Mouse (Mus musculus) gastrocnemius, adult 8-10 months (tissue): ENCODE results near the gene Pfdn6. TPM values are rescaled to one million over a fixed set of nuclear protein-coding genes. Genes with fewer than 3 reads are reported as not detected.

ENCODE experiments used
- DNase-seq, 2 experiments: peaks; one replicate each; pipeline ENCODE4 v3.0.0; 2022; ENCODE audit warnings: low spot score in 2 of 2
- total RNA-seq, 4 experiments: library from RNA; stranded (reverse); gene quantifications; 2 replicates each; pipeline ENCODE4 v1.2.4; 2022

Pfdn6 gene
- total RNA-seq, result 10 to 100 TPM; 56.4 to 69.1 (median 64.0) TPM

DNA sequence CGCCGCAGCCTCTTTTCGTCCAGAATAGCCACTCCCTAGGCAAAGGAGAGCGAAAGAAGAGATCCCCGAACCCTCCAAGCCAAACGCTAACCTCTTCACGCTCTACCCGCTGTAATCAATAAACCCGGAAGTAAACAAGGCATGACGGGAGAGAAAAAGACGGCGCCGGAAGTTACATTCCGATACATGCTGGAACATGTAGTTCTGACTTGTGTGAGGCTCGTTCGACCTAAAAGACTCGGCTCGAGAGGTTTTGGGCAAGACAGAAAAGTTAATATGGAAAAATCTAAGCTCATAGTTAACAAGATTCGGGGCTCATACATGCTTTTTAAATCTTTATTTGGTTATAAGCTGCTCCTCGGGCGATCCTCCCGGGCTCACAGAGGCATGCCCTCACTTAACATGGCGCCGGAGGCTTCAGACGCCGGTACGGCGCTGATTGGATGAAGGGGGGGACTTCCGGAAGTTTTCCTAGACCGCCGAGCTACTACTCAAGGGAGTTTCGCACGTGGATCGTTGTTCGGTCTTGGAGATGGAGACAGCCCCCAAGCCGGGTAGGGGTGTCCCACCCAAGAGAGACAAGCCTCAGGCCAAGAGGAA, at the start of gene Pfdn6, which contains the start of gene Wdr46:
TSS of gene Pfdn6 (minus strand) at position 138 of the 600 bp plus-strand sequence.
TSS of gene Wdr46 (plus strand) at position 455 of the 600 bp plus-strand sequence.
- DNase-seq, result peak; percentile 54 to 73

- DNase-seq, result peak in 1 of 2 experiments; percentile 37
Observed at GRCm38 (mm10) chr17:33982136-33982535, 42.0 kb upstream of the Pfdn6 start.

DNA sequence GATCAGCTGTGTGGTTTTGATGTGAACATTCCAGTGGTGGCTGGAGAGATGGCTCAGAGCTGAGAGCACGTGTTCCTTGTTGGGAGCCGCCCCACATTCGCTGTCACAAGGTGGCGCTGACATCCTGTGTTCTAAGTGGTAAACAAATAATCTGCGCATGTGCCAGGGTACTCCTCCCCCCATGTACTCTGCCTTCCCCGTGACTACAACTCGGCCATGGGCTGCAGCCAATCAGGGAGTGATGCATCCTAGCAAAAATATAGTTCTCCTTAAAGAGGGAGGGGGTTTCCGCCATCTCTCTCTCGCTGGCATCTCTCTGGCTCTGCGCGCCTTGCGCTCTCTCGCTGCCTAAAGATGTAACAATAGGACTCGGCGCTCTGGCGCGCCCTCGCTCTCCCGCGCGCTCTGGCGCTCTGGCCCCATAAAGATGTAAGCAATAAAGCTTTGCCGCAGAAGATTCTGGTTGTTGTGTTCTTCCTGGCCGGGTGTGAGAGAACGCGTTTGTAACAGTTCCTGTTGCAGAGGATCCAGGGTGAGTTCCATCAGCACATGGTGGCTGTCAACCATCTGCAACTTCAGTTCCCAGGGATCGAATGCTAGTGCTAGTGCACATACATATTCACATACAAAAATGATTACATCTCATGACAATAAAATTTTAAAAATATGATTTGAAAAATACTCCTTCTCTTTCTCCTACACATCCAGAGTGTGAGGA, 41.2 kb upstream of the Pfdn6 start:
- DNase-seq, result peak; percentile 82 to 90

GRCm38 (mm10) chr17:33980181-33981035, 40.3 kb upstream of the Pfdn6 start:
- no peak for DNase-seq

DNA sequence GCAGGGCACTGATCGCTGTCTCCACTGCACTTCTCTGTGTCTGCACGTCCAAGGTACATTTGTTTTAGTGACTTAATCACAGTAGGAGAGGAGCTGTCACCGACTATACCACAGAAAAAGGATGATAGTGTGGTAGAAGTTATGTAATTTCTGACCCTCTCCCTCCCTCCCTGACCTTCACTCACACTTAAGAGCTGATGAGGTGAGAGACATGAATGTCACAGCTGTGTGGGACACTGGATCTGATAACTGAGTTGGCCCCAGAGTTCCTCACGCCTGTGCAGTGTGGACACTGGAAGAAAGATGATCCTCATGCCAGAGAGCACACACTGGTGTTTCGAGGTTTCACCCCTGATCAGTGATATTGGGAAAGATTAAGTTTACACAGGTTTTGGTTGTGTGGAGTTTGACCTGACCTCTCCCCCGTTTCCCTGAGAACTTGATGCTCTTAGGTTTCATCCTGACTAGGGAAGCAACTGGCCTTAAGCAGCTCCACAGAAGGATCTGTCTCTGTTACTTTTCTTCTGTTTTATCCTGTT, 39.4 kb upstream of the Pfdn6 start:
- DNase-seq, result no peak

DNA sequence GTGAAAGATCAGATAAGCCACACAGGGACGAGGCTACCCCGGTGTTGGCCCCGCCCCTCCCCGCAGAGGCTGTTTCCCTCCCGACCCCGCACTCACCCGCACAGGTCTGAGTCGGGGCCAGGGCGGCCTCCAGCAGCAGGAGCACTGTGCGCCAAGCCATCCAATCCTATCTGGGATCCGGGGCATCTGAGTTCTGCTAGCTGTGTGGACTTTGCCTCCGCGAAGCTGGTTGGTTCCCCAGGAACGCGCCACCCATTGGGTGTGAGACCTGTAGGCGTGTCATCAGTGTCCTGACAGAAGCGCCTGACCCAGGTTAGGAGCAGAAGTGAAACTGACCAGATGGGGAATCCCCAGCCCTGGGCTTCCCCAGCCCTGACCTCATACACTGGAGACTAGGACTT, 38.5 kb upstream of the Pfdn6 start:
- DNase-seq, result peak; percentile 74 to 82

GRCm38 (mm10) chr17:33977861-33978557, 37.9 kb upstream of the Pfdn6 start:
- no peak for DNase-seq

- no peak for DNase-seq
Observed at GRCm38 (mm10) chr17:33973572-33973971, 33.4 kb upstream of the Pfdn6 start.

GRCm38 (mm10) chr17:33972691-33973090, 32.5 kb upstream of the Pfdn6 start:
- DNase-seq, result no peak

DNA sequence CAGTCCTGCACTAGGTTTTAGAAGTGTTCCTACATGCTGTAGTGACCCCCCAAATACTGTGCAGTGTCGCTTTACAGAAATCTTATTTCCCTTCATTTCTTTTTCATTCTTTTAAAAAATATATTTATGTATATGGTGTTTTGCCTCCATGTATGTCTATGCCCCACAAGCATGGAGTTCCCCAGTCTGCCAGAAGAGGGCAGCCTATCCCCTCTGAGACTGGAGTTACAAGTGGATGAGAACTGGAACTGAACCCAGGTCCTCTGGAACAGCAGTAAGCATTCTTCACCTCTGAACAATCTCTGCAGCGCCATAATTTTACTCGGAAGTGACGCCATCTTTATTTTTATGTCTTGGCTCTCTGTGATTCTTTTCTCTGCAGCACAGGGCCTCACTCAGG, 29.3 kb upstream of the Pfdn6 start:
- DNase-seq, result no peak

- no peak for DNase-seq
Observed at GRCm38 (mm10) chr17:33968927-33969326, 28.8 kb upstream of the Pfdn6 start.

DNA sequence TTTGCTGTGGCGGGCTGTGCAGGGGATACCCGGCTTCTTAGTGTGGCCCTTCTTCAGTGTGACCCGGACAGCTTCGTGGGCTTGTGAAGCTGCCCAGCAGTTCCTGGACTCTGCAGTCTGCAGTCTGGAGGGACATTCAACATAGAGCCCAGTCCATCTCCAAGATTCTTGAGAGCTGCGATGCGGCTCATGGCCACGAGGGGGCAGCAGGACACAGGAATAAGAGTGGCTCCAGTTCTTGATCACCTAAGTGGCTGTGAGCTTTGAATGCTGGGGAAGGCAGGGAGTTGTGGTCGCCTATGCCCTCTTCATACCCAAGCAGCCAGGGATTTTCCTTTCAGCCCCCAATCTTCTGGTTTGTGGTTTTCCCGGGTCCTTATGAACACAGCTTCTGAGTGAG, 28.3 kb upstream of the Pfdn6 start:
- peak; percentile 62 to 70 for DNase-seq

- no peak for DNase-seq
Observed at GRCm38 (mm10) chr17:33965846-33966550, 25.9 kb upstream of the Pfdn6 start.

DNA sequence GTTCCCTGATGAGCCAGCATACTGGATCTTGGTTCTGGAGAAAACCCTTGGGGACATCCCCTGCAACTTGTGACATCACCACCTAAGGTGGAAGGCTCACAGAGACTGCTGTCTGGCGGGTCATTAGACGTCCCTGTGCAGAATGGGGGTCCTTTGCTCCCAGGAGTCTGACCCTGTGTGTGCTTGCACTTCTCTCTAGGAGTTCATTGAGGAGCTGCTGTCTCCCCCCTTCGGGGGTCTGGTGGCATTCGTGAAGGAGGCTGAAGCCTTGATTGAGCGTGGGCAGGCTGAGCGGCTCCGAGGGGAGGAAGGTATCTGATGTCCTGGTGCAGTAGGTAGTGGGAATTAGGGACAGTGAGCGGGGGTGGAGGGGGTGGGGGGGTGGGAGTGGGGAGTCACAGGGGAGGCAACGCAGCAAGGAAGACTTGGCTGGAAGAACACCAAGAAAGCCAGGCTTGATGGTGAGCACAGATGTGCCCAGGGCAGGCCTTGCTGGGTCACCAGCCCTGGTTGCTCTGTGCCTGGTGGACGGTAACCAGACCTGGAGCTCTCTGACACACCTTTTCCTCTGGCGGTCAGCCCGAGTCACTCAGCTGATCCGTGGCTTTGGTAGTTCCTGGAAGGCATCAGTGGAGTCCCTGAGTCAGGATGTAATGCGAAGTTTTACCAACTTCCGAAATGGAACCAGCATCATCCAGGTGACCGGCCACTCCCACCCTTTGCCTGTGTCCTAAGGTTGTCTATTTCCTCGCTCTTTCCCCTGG, 25.1 kb upstream of the Pfdn6 start:
- DNase-seq, result no peak

DNA sequence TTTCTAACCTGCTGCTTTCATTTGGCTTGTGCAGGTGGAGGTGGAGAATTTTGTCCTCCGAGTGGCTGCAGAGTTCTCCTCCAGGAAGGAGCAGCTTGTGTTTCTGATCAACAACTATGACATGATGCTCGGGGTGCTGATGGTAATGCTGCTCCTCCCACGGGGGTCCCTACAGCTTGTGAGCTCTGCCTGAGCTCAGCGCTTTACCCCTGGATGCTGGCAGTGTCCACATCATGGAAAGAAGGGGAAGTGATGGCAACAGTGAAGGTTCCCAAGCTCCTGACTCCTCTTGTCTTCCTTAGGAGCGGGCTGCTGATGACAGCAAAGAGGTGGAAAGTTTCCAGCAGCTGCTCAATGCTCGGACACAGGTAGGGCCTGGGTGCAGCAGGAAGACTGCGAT, 22.7 kb upstream of the Pfdn6 start:
- no peak for DNase-seq

- DNase-seq, result no peak
Observed at GRCm38 (mm10) chr17:33959948-33960347, 19.8 kb upstream of the Pfdn6 start.

DNA sequence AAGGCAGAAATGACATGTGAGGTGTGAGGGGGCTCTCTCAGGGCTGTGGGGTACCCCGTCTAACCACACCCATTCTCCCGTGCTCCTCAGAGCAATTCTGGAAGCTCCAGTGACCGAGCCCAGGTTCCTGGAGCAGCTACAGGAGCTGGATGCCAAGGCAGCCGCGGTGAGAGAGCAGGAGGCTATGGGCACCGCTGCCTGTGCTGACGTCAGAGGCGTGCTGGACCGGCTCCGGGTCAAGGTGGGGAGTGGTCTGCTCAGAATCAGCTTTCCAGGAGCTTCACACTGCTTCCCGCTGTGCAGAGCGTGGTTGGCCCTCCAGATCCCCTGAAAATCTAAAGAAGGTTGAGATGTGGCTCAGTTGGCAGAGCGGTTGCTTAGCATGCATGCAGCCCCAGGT, 19.0 kb upstream of the Pfdn6 start:
- DNase-seq, result no peak

- DNase-seq, result no peak
Observed at GRCm38 (mm10) chr17:33958451-33958850, 18.3 kb upstream of the Pfdn6 start.

DNA sequence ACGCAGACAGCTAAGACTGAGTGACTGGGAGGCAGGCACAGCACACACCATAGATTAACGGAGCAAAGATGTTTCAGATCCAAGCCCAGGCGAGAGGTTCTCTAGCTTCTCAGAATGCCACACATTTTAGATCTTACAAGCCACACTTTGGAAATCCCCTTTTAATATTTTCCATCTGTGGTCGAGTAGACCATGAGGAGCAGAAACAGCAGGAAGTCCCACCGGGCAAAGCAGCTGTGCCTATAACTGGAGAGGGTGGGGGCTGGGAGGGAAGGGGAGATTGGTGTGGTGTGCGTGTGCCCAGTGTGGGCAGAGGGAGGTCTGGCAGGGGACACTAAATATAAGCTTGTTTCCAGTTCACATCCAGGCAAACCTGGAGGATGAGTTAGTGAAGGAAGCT, 17.4 kb upstream of the Pfdn6 start:
- no peak for DNase-seq

GRCm38 (mm10) chr17:33956336-33956735, 16.2 kb upstream of the Pfdn6 start:
- no peak for DNase-seq
